Mouse (Mus musculus) right cerebral cortex, adult 2 months (tissue): Measurements from ENCODE around the gene Tenm3.
"Not testable (repeated sequence)": the region's sequence is repeated elsewhere in the genome, so short reads cannot be mapped to it uniquely, and the experiment has no call there.

Experiments used
- DNase-seq, 2 experiments: peaks; one replicate each; pipeline ENCODE4 v3.0.0; 2021 to 2022; ENCODE audit warnings: low spot score in 2 of 2

Gene Tenm3

DNA sequence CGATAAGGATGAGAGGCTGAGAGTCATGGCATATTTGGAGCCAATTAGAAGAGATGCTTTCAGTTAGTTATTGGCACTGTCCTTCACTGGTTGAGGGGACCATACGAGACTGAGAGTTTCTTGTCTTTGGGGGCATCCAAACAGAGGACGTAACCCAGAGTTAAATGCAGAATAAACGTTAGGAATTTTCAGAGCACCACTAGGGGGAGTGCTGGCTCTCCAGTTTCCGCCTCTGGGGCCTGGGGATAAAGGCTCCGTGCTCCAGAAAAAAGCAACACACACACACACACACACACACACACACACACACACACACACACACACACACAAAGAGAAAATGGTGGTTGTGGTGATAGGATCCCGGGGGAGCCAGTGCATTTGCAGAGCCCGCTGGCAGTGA is 636.8 kb downstream of the Tenm3 start:
- no peak for DNase-seq

- no peak for DNase-seq
These were observed 638.9 kb downstream of the Tenm3 start for GRCm38 (mm10) chr8:48204838-48205345.

- no peak for DNase-seq
These were observed 639.5 kb downstream of the Tenm3 start for GRCm38 (mm10) chr8:48204114-48204837.

GRCm38 (mm10) chr8:48203611-48204010 is 640.1 kb downstream of the Tenm3 start:
- DNase-seq = no peak

DNA sequence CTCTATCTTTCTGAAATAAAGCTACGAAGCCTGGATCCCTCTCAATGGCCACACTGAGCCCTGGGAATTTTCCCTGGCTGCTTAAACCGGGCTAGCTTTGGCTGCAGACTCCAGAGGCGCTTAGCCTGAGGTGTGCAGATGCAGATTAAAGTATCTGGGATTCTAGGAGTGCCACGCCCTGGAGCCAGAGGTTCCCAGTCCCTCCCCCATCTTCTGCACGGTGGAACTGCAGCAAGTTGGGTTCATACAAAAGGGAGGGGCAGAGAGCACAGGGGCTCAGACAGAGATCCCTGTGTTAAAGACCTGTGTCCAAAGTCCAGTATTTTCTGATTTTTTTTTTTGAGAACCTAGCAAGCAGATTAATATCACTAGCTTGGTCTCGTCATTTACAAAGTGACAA is 640.6 kb downstream of the Tenm3 start:
- DNase-seq = no peak

- no peak for DNase-seq
These were observed 641.1 kb downstream of the Tenm3 start for GRCm38 (mm10) chr8:48202632-48203031.

GRCm38 (mm10) chr8:48199171-48199570 is 644.6 kb downstream of the Tenm3 start:
- no peak for DNase-seq

DNA sequence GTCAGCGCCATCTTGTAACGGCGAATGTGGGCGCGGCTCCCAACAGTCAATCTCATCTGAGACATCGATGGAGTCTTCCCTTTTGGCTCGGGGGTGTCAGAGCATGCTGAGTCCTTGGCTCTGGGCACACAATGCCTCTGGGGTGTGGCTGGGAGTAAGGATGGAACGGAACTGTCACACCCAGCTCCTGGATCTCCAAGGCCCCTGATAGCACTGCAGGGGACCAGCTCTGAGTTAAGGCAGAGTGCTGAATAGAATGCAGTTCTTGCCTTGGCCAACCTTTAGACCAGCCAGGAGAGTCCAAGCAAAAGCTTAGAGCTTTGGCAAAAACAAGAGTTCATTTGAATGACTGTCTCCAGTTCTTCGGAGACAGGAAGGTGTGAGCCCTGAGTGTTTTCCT is 647.8 kb downstream of the Tenm3 start:
- DNase-seq = no peak

GRCm38 (mm10) chr8:48188586-48188985 is 655.2 kb downstream of the Tenm3 start:
- no peak for DNase-seq

DNA sequence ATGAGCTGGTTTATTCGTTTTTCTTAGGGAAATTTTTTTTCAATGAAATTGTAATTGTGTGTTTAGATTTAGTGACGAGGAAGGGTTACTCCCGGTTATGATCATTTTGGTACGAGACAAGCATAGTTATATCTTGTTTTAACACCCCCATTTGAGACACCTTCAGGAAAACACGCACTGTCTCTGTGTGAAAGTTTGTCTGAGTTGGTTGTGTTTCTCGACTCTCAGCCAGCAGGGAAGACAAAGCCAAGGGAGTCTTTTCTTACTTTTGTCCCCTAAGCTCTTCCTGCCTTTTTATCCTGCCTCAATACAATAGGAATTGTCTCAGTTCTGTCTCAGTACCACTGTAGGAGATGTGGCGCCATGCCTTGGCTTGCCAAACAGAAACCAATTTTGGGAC is 660.0 kb downstream of the Tenm3 start:
- DNase-seq = no peak

DNA sequence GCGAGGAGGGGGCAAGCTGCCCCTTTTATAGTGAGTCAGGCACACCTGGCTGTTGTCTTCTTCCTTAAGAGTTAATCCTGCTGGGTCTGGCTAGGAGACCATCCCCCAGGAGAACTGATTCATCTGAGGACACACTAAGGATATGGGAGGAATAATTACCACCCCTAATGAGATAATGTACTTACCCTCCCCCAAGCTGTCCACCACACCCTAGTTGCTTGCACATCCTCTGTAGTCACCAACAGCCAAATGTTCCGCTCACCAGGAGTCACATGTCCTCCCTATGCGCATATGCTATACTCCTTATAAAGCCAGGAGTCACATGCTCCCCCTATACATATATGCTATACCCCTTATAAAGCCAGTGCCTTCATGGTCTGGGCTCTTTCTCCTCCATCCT is 662.8 kb downstream of the Tenm3 start:
- DNase-seq = no peak

DNA sequence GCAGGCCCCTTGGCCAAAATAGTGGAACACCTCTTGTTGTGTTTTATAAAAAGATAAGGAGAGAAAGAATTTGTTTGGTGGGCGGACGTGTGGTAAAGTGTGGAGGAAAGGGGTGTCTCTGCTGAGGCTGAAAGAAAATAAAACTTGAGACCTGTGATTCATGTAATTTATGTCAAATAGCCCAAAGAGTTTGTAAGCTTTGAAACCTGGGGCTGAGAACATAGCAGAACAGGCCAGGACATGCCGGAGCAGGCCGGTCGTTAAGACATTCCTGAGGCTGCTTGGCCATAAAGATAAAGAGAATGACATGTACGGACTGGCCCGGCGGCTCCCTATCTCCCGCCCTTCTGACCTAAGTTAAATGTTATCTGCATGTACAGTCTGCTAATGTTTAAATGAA is 663.6 kb downstream of the Tenm3 start:
- DNase-seq = not testable (repeated sequence)

DNA sequence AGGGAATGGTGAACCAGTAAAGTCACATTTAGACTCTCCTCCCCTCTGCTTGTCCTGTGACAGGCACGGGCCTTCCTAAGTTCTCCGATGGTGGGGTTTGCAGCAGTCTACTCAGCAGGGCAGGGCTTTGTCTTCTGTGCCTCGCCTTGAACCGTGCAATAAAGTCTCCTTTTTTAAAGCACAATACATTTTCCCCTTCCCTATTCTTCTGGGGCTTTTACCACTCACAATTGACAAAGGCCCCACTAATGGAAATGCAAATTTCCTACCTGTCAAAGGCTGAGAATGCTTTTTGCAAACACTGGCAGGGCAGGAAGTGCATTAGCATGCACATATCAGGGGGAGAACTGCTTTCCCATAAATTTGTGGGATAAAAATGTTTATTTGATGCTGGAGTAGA is 664.8 kb downstream of the Tenm3 start:
- DNase-seq = no peak

- no peak for DNase-seq
These were observed 665.9 kb downstream of the Tenm3 start for GRCm38 (mm10) chr8:48177876-48178275.
